Mouse (Mus musculus): Measurements from ENCODE around the gene Tnfaip2.

- TF ChIP-seq CTCF (IDR thresholded peaks at IDR 0.05; ENCODE audit: low read depth) (no peak), EP300 (IDR thresholded peaks at IDR 0.05; ENCODE audit: low read depth) (no peak)
These were observed 8.0 kb upstream of the Tnfaip2 start for GRCm38 (mm10) chr12:111434164-111434744.

Data from liver, postnatal 0 days (tissue).